Mouse (Mus musculus): Measurements from ENCODE around the gene Baz1b.
A peak's percentile ranks its signal among the peaks of the same experiment; 100 is the strongest.

Baz1b gene

DNA sequence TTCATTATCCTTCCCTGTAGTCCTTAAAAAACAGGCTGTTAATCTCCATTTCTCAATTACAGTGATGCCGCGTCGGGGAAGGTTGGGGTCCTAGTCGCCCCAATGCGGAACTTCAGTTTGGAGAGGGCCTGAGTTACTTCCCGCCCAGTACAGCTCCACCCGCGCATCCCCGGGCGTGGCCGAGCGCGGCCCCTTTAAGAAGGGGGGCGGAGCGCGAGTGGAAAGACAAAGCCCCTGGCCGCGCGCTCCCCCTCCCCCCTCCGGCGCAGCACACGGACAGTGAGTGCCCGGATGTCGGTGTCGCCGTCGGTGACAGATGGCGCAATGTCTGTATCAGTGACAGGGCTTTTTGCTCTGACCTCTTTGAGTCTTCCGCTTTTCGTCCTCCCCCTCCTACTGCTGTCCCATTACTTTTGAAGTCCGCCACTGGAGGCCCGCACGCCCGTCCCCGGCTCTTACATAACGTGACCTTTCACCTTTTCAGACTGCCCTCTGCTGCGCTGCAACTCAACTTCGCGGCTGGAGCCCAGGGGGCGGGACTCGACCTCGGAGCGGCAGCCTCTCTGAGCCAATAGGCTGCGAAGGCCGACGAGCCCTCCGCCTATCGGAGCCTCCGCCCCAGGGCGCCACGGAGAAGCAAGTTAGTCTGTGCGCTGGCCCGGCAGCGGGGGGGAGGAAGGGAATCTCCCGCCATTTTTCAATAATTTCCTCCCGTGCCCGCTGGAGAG lies at the start of gene Baz1b:
Baz1b (plus strand) TSS at position 644 of the 728 bp plus-strand sequence.
- peak; percentile 99 for DNase-seq

DNA sequence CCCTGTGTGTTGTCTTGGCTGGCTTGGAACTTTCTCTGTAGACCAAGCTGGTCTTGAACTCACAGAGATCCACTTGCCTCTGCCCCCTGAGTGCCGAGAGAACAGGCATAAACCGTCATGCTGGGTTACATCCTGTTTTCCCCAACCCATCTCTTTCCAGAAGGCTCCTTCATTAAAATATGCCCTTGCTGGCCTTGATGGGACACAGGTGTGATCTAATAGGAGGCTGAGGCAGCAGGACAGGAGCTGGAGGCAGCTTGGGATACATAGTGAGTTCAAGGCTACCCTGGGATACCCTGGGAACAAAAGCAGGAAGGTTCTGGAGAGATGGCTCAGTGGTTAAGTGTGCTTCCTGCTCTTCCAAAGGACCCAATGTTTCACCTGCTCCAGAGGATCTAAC lies 47.2 kb upstream of the Baz1b start:
- no peak for DNase-seq

DNA sequence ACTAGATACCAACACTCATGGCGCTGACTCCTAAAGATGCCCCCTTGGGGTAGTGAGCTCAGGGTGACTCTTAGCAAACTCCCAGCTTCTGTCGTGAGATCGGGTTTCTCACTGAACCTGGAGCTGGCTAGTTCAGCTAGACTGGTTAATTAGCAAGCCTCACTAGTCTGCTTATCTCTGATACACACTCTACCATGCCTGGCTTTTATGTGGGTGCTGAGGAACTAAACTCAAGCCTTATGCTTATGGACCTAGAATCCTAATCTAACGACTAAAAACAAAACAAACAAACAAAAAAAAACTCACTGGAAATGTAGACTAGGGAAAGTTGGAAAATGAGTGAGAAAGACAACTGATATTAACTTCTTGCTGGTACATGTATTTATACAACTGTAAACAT lies 42.6 kb upstream of the Baz1b start:
- DNase-seq, result no peak

DNA sequence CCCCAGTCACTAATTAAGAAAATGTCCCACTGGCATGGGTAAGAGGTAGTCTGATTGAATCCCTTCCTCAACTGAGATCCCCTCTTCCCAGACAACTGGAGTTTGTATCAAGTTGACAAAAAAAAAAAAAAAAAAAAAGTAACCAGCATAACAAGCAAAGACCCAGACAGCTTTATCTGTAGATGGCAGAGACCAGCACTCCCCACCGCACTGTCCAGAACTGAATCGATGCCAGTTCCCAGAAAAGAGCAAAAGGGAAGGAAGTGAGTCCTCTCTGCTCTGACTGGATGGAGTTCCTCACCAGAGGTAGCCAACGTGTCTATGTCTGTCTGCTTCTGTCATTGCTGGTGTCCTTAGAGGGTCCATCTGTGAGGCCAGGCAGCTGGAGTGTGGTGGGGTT lies 41.5 kb upstream of the Baz1b start:
- no peak for DNase-seq

DNA sequence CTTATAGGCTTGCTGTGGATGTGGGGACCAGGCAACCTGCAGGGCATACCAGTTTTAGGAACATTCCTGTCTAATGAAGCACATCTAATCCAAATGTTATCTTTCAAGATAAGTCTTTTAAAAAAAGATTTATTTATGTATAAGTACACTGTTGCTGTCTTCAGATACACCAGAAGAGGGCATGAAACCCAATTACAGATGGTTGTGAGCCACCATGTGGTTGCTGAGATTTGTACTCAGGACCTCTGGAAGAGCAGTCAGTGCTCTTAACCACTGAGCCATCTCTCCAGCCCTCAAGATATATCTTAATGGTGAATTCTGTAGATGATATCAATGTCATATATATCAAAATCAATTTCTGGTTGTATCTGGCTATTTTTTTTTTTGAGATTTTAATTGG lies 41.1 kb upstream of the Baz1b start:
- DNase-seq, result no peak

DNA sequence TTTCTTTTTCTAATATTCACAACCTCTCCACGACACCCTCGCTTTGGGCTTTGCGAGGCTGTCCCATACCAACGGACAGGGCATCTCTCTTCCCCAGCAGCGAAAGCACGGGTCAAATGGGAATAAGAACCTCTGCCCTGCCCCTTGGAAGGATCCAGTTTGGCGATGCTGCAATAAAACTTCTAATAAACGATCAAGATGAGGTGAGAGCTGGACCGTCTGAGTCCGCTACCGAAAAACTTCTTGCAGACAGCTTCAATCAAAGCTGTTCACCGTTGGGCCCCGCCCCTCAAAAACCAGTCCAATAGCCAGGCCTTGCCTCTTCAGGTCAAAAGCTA lies 38.4 kb upstream of the Baz1b start:
- DNase-seq, result no peak

DNA sequence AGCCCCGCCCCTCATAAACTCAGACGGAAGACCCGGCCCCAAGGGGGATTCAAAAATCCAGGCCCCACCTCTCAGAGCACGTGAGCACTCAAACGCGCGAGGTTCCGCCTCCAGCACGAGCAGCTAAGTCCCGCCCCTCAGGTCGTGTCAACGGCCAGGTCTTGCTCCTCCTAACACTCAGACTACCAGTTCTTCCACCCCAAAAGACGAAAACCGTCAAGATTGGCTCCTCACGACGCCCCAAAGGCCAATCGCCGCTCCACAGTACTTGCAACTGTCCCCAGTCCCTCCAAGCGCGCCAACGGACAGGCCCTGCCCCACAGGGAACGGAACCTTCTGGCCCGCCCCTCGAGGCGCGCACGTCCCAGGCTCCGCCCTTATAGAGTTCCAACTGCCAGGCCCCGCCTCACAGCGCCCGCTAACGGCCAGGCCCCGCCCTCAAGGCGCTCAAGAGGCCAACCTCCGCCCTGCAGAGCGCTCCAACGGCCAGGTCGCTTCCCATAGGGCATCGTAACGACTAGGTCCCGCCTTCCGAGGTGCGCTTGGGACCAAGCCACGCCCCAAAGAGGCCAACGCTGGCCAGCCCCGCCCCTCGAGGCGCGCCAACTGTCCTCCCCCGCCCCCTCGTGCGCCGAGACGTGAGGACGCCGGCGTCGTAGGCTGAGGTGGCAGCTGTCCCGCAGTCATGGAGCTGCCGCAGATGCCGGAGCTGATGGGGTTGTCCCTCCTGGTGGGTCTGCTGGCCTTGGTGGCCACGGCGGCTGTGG lies 37.8 kb upstream of the Baz1b start, which contains the start of gene Tbl2:
Tbl2 (plus strand) TSS at position 605 of the 767 bp plus-strand sequence.
- peak; percentile 99 for DNase-seq

DNA sequence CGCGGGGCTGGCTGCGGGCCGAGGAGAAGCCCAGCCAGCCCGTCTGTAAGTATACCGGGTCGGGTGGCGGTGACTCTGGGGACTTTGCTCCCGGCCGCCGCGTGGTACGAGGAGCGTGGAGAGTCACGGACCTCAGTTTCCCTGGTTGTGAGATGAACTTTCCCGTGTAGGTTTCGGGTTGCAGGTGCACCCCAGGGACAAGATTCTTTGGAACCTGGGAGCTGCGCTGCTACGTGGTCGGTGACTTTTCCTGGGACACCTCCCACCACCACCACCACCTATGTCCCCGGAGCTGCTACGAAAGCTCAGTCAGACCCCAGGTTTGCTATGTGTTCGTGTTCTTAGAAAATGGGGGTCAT lies 37.3 kb upstream of the Baz1b start:
- DNase-seq, result no peak

DNA sequence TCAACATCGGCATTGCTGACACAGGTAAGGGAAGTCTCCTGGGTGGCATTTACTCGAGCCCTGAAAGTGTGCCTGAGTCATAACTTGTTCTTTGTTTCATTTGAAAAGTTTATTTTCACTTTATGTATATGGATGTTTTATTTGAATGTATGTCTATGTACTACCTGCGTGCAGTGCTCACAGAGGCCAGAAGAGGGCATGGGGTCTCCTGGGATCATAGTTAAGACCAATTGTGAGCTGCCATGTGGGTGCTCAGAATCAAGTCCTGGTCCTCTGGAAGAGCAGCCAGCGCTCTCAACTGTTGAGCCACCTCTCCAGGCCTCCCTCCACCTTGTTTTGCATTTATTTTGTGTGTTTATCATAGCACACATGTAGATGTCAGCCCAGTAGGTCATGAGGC lies 30.6 kb upstream of the Baz1b start:
- DNase-seq, result no peak

DNA sequence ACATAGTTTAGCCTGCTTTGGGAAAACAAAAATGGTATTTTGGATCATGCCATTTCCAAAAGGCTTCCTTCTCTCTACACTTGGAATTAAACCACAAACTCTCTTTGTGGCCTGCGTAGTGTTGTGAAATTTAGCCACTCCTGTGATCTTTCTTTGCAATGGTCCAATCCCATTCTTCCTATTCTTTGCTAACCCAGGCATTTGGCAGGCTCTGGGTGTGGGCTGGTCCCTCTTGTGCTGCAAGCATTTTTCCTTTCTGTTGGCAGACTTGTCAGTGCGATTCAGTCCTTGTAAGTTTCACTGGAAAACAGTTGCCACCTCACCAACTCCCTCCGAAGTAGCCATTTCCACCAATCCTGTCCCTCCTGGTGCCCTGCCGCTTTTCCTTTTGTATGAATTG lies 25.8 kb upstream of the Baz1b start:
- no peak for DNase-seq

DNA sequence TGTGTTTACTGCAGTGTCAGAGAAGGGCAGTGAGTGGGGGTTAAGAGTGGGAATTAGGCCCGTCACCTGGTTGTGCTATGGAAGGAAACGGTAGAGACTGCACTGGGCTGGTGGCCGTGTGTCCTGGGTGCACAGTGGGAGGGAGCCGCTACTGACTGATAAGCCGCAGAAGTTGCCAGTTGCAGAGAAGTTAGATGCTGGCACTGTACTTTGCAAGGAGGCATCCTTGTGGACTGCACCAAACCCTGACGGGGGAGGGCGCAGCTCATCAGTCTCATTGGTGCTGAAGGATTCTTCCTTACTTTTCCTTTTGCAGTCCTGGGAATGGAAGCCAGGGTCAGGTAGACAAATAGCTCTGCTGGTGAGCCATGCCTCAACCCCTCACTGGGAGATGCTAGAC lies 25.4 kb upstream of the Baz1b start:
- DNase-seq, result no peak

DNA sequence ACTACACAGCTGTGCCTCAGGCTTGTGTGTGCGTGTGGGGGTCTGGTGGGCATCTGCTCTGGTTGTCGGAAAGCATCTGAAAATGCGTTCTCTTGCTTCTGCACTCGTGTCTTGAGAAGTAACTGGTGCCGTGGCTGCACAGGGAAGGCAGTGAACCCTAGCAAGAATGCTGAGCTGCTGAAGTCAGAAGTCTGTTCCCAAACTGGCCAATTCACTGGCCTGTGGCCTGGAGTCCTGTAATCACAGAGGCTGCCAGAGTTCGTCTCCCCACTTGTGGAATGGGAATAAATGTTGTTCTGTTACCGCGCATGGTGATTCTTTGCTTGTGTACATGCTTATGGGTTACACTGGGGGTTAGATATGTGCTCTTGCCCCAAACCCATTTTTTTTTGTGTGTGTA lies 24.7 kb upstream of the Baz1b start:
- DNase-seq, result no peak

DNA sequence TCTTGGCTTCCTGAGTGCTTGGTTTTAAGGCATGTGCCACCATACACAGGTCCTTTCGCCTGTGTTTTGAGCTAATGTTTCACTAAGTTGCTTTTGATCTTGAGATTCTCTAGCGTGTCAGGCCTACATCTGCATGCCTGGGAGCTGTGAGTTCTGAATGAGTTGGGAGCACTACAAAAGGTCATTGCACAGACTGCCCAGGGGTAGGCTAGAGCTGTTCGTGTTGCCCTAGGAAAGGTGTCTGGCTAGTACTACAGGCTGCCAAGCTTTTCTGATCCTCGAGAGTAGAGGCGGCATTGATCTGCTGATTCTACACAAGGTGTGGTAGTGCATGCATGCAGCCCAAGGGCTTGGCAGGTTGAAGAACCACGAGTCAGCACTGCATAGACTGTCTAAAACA lies 24.2 kb upstream of the Baz1b start:
- DNase-seq, result no peak

DNA sequence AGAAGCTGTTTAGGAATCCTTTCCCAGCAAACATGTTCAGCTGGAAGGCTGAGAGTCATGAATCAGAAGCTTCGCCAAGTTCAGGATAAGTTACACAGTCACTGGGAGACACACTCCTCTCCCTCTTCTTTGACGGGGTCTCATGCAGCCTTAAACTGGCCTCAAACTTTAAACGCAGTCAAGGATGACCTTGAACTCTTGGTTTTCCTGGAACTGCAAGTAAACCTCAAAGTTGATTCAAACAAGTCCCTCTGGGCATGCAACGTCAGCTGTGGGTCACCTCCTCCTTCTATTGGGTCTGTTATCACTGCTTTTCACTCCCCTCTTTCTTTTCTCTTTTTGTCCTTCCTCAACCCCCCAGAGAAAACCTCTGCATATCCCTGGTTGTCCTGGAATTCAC lies 20.2 kb upstream of the Baz1b start:
- no peak for DNase-seq

DNA sequence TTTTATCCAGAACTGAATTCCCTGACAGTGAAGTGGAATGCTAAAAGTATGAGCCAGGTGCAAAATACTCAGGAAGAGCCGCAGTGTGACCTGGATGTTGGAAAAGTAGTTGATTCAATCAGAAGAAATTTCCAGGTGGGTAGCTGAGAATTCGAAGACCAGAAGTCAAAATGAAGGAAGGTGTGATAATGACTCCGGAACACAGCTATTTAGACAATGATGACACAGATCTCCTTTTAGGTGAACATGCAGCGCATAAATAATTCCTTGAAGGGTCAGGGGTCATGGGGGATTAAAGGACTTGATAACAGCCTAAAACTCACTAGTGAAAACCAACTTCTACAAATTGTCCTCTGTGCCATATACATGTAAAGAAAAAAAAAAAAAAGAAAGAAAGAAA lies 19.6 kb upstream of the Baz1b start:
- DNase-seq, result no peak

DNA sequence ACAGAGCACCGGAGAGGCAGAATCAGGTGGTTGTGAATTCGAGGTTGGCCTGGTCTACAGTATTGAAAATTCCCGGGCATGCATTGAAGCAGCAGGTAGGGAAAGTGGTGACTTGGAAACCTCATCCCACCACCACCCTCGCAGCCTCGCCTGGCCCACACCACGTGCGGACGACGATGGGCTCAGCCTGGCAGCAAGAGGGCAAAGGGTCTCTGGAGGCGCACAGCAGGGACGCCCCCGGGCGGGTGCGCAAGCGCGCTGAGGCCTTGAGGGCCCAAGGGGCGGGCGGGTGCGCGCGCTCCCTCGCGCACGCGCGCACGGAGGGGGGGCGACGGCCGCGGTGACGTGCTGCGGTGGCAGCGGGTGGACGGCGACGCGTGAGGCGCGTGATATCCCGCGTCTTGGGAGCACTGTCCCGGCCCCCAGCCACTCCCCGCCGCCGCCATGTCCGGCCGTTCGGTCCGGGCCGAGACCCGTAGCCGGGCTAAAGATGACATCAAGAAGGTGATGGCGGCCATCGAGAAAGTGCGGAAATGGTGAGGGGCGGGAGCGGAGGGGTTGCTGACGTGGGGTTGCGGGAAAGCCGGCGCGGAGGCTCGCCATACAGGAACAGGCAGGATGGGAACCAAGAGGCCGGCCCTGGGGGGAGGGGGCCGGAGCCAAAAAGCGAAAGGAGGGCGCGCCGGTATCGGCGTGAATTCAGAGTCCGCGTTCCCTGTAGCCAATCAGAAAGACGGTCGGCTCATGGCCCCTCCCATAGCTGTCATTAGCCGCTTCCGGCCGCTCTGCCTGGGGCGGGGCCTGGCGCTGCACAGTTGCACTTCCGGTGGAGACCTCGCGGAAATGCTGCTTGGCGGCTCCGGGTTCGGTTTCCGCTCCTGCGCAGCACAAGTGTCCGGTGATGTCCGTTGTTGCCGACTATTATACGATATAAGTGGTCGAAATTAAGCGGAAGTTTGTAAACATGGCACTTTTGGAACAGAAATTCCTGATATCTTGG lies 18.7 kb upstream of the Baz1b start, which contains the start of gene Bcl7b:
Bcl7b (plus strand) TSS at position 221 of the 1,000 bp plus-strand sequence.
- peak; percentile 96 to 97 for DNase-seq

DNA sequence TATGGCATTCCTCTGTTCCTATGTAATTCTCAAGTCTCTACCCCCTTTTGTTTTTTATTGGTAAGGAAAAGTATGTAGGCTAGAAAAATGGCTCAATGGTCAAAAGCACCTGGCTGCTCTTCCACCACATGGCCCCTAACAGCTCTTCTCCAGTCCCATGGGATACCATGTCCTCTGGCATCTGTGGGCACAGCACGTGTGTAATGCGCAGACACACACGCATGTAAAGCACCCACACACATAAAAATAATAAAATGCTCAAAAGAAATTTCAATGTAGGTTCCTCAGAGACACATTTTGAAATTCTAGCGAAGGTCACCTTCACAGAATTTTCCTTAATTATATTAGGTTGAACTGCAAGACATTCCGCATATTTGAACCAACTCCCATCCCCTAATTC lies 17.6 kb upstream of the Baz1b start:
- no peak for DNase-seq

DNA sequence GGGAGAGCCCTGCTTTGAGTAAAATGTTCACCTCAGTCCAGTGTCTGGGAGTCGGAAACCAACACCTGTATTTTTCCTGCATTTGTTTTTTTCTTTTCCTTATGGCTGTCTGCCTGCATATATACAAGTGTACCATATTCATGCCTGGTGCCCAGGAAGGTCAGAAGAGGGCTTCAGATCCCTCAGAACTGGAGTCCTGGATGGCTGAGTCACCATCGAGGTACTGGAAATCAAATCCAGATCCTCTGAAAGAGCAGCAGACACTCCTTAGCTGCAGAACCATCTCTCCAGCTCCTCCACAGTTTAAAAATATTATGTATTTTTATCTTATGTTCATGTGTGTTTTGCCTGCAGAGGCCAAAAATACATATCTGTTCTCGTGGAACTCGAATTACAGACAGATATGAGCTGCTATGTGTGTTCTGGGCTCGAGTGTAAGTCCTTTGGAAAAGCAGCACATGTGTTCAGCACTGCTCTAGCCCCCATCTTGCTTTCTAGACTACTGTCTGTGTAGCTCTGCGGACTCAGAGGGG lies 15.3 kb upstream of the Baz1b start:
- no peak for DNase-seq

DNA sequence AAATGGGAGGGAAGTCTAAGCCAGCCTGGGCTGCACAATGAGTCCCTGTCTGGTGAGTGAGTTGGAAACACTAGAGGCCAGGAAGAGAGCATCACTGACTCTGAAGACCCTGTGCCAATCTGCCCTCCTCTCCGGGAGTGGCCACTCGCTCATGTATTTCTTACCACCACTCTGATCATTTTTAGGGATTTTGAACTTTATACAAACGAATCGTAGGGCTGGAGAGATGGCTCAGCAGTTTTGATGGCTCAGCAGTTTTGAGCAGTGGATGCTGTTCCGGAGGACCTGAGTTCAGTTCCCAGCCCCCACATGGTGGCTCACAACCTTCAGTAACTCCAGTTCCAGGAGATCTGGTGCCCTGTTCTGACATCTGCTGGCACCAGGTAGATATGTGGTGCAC lies 14.1 kb upstream of the Baz1b start:
- DNase-seq, result no peak

DNA sequence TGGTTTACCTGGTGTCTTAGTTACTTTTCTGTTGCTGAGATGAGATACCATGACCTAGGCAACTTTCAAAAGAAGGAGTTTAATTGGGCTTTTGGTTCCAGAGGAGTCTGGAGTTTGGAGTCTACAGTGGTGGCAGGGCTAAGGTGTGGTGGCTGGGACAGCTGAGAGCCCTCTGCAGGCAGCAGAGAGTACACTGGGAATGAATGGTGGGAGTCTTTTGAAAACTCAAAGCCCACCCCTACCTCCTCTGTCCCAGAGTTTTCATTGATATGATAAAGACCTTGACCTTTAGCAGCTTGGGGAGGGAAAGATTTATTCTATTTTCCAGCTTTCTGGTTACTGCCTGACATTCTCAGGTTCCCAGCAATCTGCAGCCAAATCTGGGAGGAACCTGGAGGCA lies 12.0 kb upstream of the Baz1b start:
- DNase-seq, result no peak

DNA sequence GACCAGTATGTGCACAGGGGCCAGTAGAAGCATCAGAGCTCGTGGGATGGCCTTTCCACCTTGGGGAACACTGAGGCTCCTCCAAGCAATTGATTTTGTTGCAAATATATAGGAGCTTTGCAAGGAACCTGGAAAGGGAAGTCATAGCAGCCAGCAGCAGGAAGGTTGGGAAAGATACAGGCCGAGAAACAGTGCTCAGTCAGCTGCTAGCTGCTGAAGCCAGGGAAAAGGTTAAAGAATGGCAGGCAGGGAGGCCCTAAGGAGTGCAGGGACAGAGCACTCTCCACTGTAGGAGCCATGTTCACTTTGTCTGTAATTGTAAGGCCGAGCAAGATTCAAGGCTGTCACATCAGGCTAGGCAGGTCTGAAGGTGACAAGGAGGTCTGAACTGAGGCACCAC lies 8.5 kb upstream of the Baz1b start:
- no peak for DNase-seq

DNA sequence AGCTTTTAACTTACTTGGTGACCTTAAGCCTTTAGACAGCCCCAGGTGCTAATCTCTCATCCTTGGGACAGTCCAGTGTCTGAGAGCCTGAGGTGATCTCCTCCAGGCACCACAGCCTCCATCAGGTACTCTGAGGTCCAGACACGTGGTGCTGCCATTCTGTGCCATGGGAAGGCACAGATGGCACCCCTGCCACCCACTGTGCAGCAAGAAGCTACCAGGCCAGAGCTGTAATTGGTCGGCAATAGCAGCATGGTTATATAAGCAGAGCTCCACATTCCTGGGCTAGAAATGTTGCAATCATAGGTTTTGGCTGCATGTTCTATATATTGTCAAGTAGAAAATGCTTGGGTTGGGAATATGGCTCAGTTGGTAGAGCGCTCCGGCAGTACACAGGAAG lies 8.1 kb upstream of the Baz1b start:
- DNase-seq, result peak; percentile 92 to 94

DNA sequence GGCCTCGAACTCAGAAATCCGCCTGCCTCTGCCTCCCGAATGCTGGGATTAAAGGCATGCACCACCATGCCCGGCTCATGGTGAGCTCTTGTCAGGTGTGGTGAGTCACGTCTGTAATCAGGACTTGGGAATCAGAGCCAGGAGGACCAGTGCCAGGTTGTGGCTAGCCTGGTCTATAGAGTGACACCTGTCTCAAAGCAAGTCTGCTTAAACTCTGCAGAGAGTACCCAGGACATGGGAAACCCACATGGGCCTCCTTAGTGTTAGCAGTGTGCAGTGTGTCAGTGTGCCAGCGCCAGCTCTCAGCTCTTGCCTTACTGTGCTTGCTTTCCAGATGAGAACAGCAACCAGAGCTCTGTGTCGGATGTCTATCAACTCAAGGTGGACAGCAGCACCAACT lies 7.4 kb upstream of the Baz1b start:
- DNase-seq, result peak; percentile 54 to 60
